Mouse (Mus musculus): ENCODE results near the gene Sstr3.
A peak's percentile ranks its signal among the peaks of the same experiment; 100 is the strongest.

Gene Sstr3

DNA sequence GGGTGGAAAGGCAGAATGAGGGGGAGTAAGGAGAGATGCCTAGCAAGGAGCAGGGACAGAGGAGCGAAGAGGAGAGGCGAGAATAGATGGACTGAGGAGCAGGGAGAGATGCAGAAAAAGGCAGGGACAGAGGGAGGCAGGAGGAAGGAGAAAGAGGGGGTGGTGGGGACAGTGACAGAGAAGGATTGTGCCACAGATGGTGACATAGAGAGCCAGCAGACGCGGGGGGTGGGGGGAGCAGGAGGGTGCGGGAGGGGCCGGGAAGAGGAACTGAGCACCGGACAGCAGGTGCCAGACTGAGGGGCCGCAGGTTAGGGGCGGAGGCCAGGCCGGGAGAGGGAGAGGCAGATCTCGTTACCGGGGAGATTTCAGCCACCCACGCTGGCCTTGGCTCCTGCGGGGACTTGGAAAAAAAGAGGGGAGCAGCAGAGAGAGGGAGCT is at the start of gene Sstr3:
Sstr3 (minus strand) TSS at position 125 of the 441 bp plus-strand sequence.
- DNase-seq (ENCODE audit: low read depth, low spot score) = no peak

DNA sequence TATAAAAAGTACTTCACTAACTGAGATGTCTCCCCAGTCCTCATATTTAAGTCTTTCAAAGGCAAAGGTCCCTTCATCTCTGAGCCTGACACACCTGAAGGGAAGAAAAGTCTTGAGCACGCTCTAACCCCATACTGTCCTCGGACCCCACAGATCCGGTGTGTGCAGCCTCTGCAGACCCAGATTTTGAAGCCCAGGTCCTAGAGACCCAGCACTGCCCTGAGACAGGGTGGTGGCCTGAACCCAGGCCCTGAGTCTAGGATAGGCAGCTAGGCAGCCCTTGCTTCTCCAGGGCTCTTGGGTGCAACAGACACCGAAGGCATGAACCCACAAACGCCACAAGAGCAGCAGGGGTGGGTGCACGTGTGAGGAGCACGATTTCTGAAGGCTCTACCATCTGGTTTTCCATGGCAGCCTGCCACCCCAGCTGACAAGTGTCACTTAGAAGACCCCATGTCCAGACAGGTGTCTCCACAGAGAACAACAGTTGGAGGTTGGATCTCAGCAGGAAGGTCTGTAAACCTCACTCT is 49.5 kb upstream of the Sstr3 start:
- DNase-seq (ENCODE audit: low read depth, low spot score) = no peak

- DNase-seq (ENCODE audit: low read depth, low spot score) = peak; percentile 44
Observed at GRCm38 (mm10) chr15:78592452-78592968, 48.0 kb upstream of the Sstr3 start.

DNA sequence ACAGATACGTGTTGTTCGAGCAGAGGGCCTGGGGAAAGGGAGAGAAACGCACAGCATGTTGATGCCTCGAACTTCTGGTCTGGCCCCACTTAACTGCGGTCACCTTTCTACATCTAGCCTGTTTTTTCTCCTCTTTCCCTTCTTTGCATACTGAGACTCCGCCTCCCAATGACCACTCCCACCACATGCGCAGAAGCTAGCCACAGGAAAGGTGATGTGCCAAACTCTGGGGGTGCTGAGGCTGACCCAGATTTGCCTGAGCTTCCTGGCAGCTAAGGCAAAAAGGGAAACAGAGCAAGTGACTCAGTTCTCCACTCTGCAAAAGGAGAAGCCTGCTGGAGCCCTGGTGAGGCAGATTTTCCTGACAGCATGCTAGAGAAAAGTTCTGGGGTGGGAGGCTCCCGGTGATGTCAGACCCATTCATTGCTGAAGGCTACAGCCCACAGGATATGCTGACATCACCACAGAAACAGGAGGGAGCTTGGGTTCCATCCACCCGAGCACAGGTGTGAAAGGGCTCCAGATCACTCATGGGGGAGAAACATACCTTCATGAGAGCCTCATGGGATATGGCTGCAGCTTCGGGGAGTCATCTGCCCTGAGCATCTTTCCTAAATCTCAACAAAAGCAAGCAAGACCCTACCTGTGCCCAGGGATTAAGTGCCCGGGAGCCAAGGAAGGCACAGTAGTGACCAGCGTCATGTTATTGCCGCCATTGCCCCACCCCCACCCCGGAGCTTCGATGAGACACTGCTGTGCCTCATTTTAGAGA is 47.4 kb upstream of the Sstr3 start:
- peak; percentile 52 for DNase-seq (ENCODE audit: low read depth, low spot score)

DNA sequence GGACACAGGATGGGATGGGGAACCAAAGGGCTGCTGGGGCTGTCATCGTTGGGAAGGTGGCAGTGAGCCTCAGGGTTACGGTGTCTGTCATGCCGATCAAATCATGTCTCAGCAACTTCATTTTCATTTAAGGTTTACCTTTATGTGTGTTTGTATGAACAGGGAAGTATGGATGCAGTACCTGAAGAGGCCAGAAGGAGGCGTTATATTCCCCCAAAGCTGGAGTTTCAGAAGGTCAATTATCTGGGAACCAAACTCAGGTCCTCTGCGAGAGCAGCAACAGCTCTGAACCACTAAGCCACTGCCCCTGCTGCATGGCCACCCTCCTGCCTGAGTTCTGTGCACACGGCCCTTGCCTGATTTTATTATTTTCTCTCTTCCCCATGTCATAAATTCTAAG is 46.3 kb upstream of the Sstr3 start:
- peak; percentile 40 for DNase-seq (ENCODE audit: low read depth, low spot score)

DNA sequence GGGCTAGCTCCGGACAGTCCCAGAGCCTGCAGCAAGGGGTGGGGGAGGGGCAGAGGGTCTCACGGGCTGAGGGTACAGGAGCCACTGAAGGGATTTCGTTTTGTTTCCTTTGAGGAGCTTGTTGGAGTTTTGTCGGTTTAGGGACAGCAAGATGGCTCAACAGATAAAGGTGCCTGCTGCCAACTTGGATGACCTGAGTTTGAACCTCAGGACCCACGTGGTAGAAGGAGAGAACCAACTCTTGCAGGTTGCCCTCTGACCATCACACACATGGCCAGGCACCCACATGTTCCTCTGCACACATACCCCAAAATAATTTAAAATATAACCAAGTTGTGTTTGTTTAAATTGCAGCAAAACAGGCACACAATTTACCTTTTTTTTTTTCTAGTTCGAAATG is 45.5 kb upstream of the Sstr3 start:
- DNase-seq (ENCODE audit: low read depth, low spot score) = no peak

GRCm38 (mm10) chr15:78588900-78589299 is 44.4 kb upstream of the Sstr3 start:
- no peak for DNase-seq (ENCODE audit: low read depth, low spot score)

GRCm38 (mm10) chr15:78588049-78588448 is 43.6 kb upstream of the Sstr3 start:
- DNase-seq (ENCODE audit: low read depth, low spot score) = no peak

DNA sequence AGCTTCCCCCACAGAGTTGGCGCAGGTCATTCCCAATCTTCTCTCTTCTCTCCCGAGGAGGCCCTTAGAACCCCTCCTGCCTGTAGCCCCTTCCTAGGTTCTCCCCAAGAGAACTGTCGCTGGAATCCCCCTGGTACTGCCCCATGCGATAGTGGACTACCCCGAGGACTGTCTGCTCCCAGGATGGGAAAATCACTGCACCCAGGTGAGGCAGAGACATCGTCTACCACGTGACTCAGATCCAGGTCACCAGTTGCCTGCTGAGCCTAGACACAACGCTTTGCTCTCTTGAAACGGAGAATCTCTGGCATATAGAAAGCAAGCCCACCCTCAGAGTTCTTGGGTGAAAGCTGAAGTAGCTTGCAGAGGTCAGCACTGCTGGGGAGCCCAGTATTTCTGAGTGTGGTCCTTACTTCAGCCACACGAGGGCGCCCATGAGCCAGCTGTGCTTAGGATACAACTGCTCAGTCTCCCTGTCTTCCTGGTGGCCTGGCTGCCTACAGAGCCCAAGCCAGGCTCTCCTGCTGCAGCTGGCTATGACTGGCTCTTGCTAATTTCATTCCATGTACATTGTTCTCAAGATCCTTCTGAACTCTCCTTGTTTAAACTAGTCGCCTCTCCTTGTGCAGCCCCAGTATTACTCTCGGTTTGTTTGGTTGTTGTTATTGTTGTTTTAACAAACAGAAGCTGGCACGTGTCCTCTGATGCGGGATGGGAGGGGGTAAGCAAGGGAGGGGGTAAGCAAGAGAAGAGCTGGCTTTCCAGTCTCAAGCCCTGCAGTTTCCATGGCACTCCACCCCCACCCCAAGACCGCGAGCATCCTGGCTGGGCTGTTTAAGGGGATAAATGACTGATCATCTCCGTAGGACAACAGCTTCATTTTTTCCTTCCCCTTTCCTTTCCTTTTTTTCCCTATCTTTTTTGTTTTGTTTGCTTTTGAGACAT is 42.8 kb upstream of the Sstr3 start:
- peak; percentile 90 for DNase-seq (ENCODE audit: low read depth, low spot score)

GRCm38 (mm10) chr15:78585404-78585803 is 40.9 kb upstream of the Sstr3 start:
- no peak for DNase-seq (ENCODE audit: low read depth, low spot score)

DNA sequence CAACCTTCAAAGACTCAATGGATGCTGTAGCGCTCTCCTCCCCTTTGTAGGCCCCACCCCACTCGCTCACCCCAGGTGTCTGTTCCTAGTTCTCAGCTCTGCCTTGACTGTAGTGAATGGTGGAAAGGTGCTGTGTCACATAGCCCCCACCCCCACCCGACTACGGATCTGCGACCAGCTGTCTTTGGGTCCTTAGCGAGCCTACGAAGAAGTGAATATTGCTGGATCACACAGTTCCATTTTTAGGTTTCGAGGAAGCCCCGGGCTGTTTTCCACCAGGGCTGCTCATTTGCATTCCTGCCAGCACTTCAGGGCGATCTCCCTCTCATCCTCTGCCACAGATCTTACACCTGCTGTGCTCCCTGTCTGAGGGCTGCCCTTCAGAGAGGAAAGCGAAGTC is 38.9 kb upstream of the Sstr3 start:
- peak; percentile 51 for DNase-seq (ENCODE audit: low read depth, low spot score)

GRCm38 (mm10) chr15:78576284-78576810 is 31.9 kb upstream of the Sstr3 start:
- DNase-seq (ENCODE audit: low read depth, low spot score) = peak; percentile 47

DNA sequence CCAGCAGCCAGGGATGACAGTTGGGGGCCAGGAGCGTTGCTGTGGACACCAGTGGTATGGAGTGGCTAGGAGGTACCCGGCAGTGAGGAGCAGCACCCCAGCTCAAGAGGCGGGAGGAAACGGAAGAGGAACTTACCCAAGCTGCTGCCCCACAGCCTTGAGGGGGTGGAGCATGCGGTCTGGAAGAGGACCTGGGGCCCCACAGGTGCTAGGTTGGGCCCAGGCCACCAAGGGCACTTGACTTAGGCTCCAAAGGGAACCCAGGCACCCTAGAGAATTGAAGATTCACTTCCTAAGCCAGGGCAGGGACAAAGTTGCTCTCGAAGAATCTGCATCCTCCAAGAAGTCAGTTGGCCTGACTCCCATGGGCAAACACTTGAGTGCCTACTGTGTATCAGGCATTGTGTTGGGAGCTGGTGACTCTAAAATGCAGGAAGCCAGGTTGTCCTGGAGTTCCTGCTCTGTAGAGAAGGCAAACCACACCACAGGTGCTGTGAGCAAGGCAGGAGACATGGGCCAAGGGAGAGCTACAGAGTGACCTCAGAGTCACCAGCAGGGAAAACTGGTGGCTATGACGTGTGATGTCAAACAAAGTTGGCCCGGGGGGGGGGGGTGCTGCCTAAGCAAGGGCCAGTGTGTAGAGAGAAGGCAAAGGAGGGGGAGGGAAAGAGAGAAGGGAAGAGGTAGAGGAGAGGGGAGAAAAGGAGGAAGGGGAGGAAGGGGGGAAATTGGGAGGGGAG is 28.3 kb upstream of the Sstr3 start, which contains the start of gene Rac2:
Rac2 (minus strand) TSS at position 126 of the 740 bp plus-strand sequence.
- no peak for DNase-seq (ENCODE audit: low read depth, low spot score)

DNA sequence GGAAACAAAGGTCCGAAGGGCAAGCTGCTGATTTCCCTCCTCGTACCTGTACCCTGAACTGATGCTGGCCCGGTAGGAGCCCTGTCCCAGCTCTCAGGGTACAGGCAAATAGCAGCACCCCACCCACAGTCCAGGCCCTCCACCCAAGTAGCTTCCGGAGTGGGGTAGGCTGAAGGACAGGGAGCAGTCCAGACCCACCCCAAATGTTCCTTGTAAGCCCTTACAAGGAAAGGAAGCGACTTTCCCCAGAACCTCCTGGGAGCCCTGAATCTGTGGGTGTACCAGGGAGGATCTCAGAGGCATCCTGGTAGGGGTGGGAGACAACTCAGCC is 27.8 kb upstream of the Sstr3 start:
- no peak for DNase-seq (ENCODE audit: low read depth, low spot score)

- no peak for DNase-seq (ENCODE audit: low read depth, low spot score)
Observed at GRCm38 (mm10) chr15:78571554-78572269, 27.2 kb upstream of the Sstr3 start.

DNA sequence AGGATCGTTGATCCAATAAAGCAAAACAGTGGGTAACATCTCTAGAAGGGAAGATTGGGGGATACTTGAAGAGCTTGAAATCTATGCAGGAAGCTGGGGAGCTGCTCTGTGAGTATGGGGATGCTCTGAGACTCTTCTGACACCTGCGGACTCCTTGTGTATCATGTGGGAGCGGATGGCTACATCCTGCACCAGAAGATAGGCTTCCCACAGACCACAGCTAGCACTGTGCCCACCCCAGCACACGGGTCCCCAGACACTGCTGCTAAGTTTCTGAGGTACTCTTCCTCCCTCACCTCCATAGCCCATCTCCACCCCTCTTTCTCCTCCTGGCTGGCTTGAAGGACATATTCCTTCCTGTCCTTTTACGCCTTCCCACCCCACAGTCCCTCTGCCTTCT is 25.7 kb upstream of the Sstr3 start:
- no peak for DNase-seq (ENCODE audit: low read depth, low spot score)

GRCm38 (mm10) chr15:78567608-78568120 is 23.2 kb upstream of the Sstr3 start:
- no peak for DNase-seq (ENCODE audit: low read depth, low spot score)

GRCm38 (mm10) chr15:78564764-78565435 is 20.4 kb upstream of the Sstr3 start:
- DNase-seq (ENCODE audit: low read depth, low spot score) = no peak

DNA sequence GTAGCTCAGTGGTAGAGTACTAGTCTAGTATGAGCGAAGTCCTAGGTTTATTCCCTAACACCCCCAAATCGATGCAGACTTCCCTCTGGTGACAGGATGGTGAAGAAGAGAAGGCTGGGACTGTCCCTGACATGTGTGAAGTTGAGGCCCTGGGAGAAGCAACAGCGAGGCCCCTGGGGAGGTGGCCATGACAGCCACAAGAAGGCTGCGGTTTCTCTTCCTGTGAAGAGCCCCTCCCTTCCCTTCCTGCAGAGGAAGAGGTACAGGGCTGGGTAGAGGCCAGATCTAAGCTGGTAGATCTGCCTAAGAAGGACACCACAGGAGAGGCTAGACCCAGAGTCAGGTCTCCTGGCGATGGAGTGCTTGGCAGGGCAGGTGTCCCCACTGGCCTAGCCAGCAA is 19.5 kb upstream of the Sstr3 start:
- DNase-seq (ENCODE audit: low read depth, low spot score) = no peak

GRCm38 (mm10) chr15:78563344-78563743 is 18.9 kb upstream of the Sstr3 start:
- no peak for DNase-seq (ENCODE audit: low read depth, low spot score)
